Mouse (Mus musculus) MEL (cell line): ENCODE measurements at regions not wholly inside any gene's neighbourhood (a gene's known extent, or its start where the extent isn't known, plus 50 kb on each side); places are given as distances from the start of the nearest gene placed in this dataset.

Experiments
- CHD2 ChIP-seq: IDR thresholded peaks from 2 replicates; pipeline ENCODE4 v1.6.1; 2011; ENCODE audit warnings: low read length, improper control_type of control experiment
- CTCF ChIP-seq, 3 experiments: IDR thresholded peaks in 2 of 3; conservative IDR thresholded peaks in 1 of 3; 2 replicates each; pipeline ENCODE4 v1.5.1; 2011 to 2012; ENCODE audit warnings: low read length in 3 of 3, low read depth in 2 of 3, mild to moderate bottlenecking in 2 of 3, improper control_type of control experiment in 1 of 3, inconsistent platforms in 1 of 3, mixed read lengths in 1 of 3, moderate library complexity in 1 of 3; ENCODE audit not compliant: control insufficient read depth in 1 of 3, insufficient read depth in 1 of 3, poor library complexity in 1 of 3, severe bottlenecking in 1 of 3
- E2F4 ChIP-seq: IDR thresholded peaks from 2 replicates; pipeline ENCODE4 v1.6.1; 2011; ENCODE audit warnings: low read depth, low read length, improper control_type of control experiment, borderline replicate concordance
- ELF1 ChIP-seq: IDR thresholded peaks from 2 replicates; pipeline ENCODE4 v1.6.1; 2014; ENCODE audit warnings: low read depth, mild to moderate bottlenecking, inconsistent platforms, low read length, improper control_type of control experiment, moderate library complexity
- EP300 ChIP-seq, 2 experiments: IDR thresholded peaks; 2 replicates each; pipeline ENCODE4 v1.6.1; 2011; ENCODE audit warnings: improper control_type of control experiment in 2 of 2, low read length in 2 of 2, low read depth in 1 of 2, mild to moderate bottlenecking in 1 of 2
- ETS1 ChIP-seq: IDR thresholded peaks from 2 replicates; pipeline ENCODE4 v1.6.1; 2012; ENCODE audit warnings: low read depth, mild to moderate bottlenecking, inconsistent platforms, low read length, improper control_type of control experiment, moderate library complexity
- MAFK ChIP-seq: IDR thresholded peaks from 2 replicates; pipeline ENCODE4 v1.6.1; 2011; ENCODE audit warnings: low read depth, mild to moderate bottlenecking, low read length, improper control_type of control experiment, borderline replicate concordance
- POLR2AphosphoS2 ChIP-seq: IDR thresholded peaks from 2 replicates; pipeline ENCODE4 v1.6.1; 2011; ENCODE audit warnings: low read length, improper control_type of control experiment
- RCOR1 ChIP-seq: IDR thresholded peaks from 2 replicates; pipeline ENCODE4 v1.6.1; 2012; ENCODE audit warnings: low read depth, mild to moderate bottlenecking, inconsistent platforms, low read length, improper control_type of control experiment
- SIN3A ChIP-seq: IDR thresholded peaks from 2 replicates; pipeline ENCODE4 v1.6.1; 2012; ENCODE audit warnings: low read length, improper control_type of control experiment, inconsistent platforms
- TBP ChIP-seq: IDR thresholded peaks from 2 replicates; pipeline ENCODE4 v1.8.0; 2011; ENCODE audit warnings: low read depth, low read length, improper control_type of control experiment
- USF1 ChIP-seq: IDR thresholded peaks from 2 replicates; pipeline ENCODE4 v1.6.1; 2014; ENCODE audit warnings: low read depth, mild to moderate bottlenecking, inconsistent platforms, low read length, improper control_type of control experiment, moderate library complexity
- ZC3H11A ChIP-seq: IDR thresholded peaks from 2 replicates; pipeline ENCODE4 v1.6.1; 2012; ENCODE audit warnings: low read depth, mild to moderate bottlenecking, inconsistent platforms, low read length, improper control_type of control experiment
- ZMIZ1 ChIP-seq: IDR thresholded peaks from 2 replicates; pipeline ENCODE4 v1.6.1; 2012; ENCODE audit warnings: low read depth, mild to moderate bottlenecking, inconsistent platforms, low read length, improper control_type of control experiment, moderate library complexity

DNA sequence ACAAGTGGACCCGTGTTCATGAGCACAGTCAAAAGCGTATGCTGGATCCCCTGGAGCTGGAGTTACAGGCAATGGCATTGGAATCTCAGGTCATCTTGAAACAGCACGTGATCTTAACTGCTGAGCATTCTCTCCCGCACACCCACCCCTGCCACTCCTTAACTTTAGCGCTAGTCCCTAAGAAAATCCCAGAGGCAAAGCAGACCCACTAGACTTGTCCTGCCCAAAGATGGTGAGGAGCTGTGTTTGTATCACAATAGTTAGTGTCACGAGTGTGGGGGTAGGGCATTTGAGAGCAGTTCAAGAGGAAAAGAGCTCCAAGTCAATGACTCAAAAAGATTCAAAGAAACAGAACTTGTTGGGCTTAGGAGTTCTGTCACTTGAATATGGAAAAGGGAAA, 64.9 kb upstream of the BC030870 start:
- no peak for TF ChIP-seq CTCF (IDR thresholded peaks at IDR 0.05 in 2 of 3, conservative IDR thresholded peaks at IDR 0.05 in 1 of 3; ENCODE audit: control insufficient read depth in 1 of 3, insufficient read depth in 1 of 3, low read depth in 2 of 3, low read length in 3 of 3, poor library complexity in 1 of 3, severe bottlenecking in 1 of 3)
- no peak for TF ChIP-seq MAFK
- no peak for TF ChIP-seq ZC3H11A
- TF ChIP-seq ETS1: no peak
- no peak for TF ChIP-seq TBP
- no peak for TF ChIP-seq SIN3A
- no peak for TF ChIP-seq ZMIZ1
- no peak for TF ChIP-seq RCOR1
- TF ChIP-seq POLR2AphosphoS2: no peak
- no peak for TF ChIP-seq EP300 (IDR thresholded peaks at IDR 0.05; ENCODE audit: low read depth in 1 of 2, low read length in 2 of 2)
- no peak for TF ChIP-seq ELF1
- no peak for TF ChIP-seq USF1
- no peak for TF ChIP-seq CHD2
- no peak for TF ChIP-seq E2F4
